Mouse (Mus musculus): Measurements from ENCODE around the gene Zfp69.

Gene Zfp69

GRCm38 (mm10) chr4:120951428-120951973 is at the start of gene Zfp69:
Gene Zfp69, minus strand, starts transcription at chr4:120951699.
- peak; percentile 74 for DNase-seq (ENCODE audit: low read depth, low spot score)

GRCm38 (mm10) chr4:121001042-121001441 is 49.5 kb upstream of the Zfp69 start:
- DNase-seq (ENCODE audit: low read depth, low spot score): no peak

GRCm38 (mm10) chr4:120995911-120996310 is 44.4 kb upstream of the Zfp69 start:
- no peak for DNase-seq (ENCODE audit: low read depth, low spot score)

- DNase-seq (ENCODE audit: low read depth, low spot score): no peak
Measured at GRCm38 (mm10) chr4:120993025-120993424, 41.5 kb upstream of the Zfp69 start.

- peak; percentile 45 for DNase-seq (ENCODE audit: low read depth, low spot score)
Measured at GRCm38 (mm10) chr4:120992284-120992683, 40.8 kb upstream of the Zfp69 start.

GRCm38 (mm10) chr4:120987319-120987718 is 35.8 kb upstream of the Zfp69 start:
- DNase-seq (ENCODE audit: low read depth, low spot score): no peak

GRCm38 (mm10) chr4:120986446-120986845 is 34.9 kb upstream of the Zfp69 start:
- DNase-seq (ENCODE audit: low read depth, low spot score): peak; percentile 23

- DNase-seq (ENCODE audit: low read depth, low spot score): no peak
Measured at GRCm38 (mm10) chr4:120978221-120978620, 26.7 kb upstream of the Zfp69 start.

- no peak for DNase-seq (ENCODE audit: low read depth, low spot score)
Measured at GRCm38 (mm10) chr4:120975428-120975734, 23.9 kb upstream of the Zfp69 start.

- DNase-seq (ENCODE audit: low read depth, low spot score): no peak
Measured at GRCm38 (mm10) chr4:120974711-120975427, 23.4 kb upstream of the Zfp69 start.

GRCm38 (mm10) chr4:120971842-120972241 is 20.3 kb upstream of the Zfp69 start:
- DNase-seq (ENCODE audit: low read depth, low spot score): no peak

GRCm38 (mm10) chr4:120969382-120970146 is 18.1 kb upstream of the Zfp69 start:
- DNase-seq (ENCODE audit: low read depth, low spot score): no peak

- no peak for DNase-seq (ENCODE audit: low read depth, low spot score)
Measured at GRCm38 (mm10) chr4:120968486-120968885, 17.0 kb upstream of the Zfp69 start.

- DNase-seq (ENCODE audit: low read depth, low spot score): no peak
Measured at GRCm38 (mm10) chr4:120955586-120955985, 4.1 kb upstream of the Zfp69 start.

- DNase-seq (ENCODE audit: low read depth, low spot score): no peak
Measured at GRCm38 (mm10) chr4:120953667-120954066, 2.2 kb upstream of the Zfp69 start.

GRCm38 (mm10) chr4:120953038-120953437 is 1.5 kb upstream of the Zfp69 start:
- no peak for DNase-seq (ENCODE audit: low read depth, low spot score)

GRCm38 (mm10) chr4:120952163-120952562 is 664 bp upstream of the Zfp69 start:
- no peak for DNase-seq (ENCODE audit: low read depth, low spot score)

GRCm38 (mm10) chr4:120950763-120951427 is 604 bp downstream of the Zfp69 start:
- DNase-seq (ENCODE audit: low read depth, low spot score): no peak

GRCm38 (mm10) chr4:120948938-120949337 is 2.6 kb downstream of the Zfp69 start:
- DNase-seq (ENCODE audit: low read depth, low spot score): no peak

GRCm38 (mm10) chr4:120935006-120935405 is 16.5 kb downstream of the Zfp69 start:
- DNase-seq (ENCODE audit: low read depth, low spot score): no peak

GRCm38 (mm10) chr4:120930736-120931135 is 20.8 kb downstream of the Zfp69 start:
- no peak for DNase-seq (ENCODE audit: low read depth, low spot score)

GRCm38 (mm10) chr4:120928686-120929085 is 22.8 kb downstream of the Zfp69 start:
- no peak for DNase-seq (ENCODE audit: low read depth, low spot score)

Data from retina, adult 2 months (tissue).